Mouse (Mus musculus) skeletal muscle tissue, postnatal 0 days (tissue): ENCODE results near the gene Caml. TPM values are rescaled to one million over a fixed set of nuclear protein-coding genes. Genes with fewer than 3 reads are reported as not detected.

Source experiments
- polyA plus RNA-seq: library from polyadenylated mRNA; unstranded; fragments of >200 nt; fragmentation: Nextera tagmentation; extraction: Ambion mirVana; gene quantifications from 2 replicates; pipeline ENCODE4 v1.2.1, GENCODE M21; 2015

Caml gene
- polyA plus RNA-seq = 31.3 and 33.8 TPM in 2 replicates

DNA sequence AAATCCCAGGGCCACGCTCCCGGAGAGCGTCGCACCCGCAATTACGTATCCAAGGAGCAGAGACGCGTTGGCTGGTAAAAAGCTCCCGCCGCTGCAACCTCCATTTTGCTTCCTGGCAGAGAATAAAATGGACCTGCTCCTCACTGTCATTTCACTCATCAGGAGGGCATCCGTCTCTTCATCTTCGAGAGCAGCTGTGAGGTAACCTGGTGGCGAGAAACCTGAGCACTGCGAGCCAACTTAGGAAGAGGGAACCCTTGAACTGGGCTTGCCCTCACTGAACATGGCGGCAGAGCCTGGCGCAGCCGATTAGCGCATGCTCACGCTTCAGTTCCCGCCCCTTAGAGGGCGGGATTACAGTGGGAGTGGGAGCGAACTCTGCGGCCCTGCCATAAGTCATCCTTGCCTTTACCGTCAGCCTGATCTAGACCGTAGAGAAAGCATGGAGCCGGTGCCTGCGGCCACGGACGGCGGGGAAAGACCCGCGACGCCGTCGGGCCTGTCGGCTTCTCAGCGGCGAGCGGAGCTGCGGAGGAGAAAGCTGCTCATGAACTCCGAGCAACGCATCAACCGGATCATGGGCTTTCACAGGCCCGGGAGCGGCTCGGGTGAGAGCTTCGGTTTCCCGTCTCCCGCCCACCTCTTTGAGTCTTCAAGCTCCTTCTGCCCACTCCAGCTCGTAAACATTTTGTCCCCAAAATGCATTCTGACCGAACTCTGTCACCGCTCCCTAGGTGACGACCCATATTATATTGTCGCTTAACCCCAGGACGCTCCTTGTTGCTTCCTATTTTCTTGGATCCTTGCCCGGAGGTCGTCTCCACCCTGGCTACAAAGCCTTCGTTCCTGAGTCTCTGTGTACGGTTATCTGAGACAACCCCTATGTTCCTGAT, at the start of gene Caml:
Gene Caml (plus strand): TSS at position 357 of the 893 bp plus-strand sequence.

DNA sequence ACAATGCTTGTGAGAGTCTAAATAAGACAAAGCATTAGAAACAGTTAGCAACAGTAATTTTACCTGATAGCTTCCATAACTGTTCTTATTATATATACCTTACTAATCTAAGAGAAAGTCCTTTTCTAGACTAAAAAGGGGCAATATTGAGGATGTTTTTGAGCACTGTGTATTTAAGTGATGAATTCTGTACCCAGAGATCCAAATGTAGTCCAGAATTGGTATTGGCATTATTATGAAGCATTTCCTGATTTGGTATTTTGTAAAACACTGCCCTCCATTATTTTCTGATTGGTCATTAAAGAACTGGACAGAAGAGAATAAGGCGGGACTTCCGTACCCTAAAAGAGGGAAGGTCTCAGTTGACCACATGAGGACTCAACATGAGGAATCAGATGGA, 49.4 kb upstream of the Caml start, which contains the start of gene Tmed9:
Gene Tmed9 (plus strand): TSS at position 301 of the 400 bp plus-strand sequence.

GRCm38 (mm10) chr13:55599566-55600540, 23.0 kb upstream of the Caml start, which contains the start of gene B4galt7:
TSS of gene B4galt7 (plus strand) at chr13:55599896.

DNA sequence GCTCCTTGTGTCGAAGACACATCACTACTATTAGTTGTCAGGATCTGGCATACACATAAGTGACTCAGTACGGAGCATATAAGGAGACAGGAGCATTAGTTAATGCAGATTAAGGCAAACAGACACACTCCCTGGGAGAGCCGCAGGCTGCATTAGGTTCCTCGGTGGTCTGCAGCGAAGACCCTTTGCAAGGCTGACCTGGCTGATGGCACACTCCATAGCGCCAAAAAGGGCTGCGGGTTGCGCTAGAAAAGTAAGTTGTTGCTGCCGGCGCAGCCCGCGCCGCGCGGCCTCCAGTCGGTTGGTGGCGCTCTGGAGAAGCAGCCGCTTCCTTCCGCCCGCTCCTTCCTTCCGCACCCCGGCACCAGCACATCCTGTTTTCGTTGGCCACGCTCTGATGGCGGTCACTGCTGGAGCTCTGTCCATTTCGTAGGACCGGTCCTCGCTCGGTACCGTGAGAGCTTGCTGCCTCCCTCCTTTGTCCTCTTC, 11.9 kb downstream of the Caml start, which contains the start of gene Ddx46:
Gene Ddx46 (plus strand): TSS at position 389 of the 489 bp plus-strand sequence.

Other genes starting within 250 kb of the Caml start
- not detected in 2 replicates for gene Slc34a1, start 224.8 kb upstream of the Caml start, polyA plus RNA-seq
- gene Pfn3, start 207.8 kb upstream of the Caml start, polyA plus RNA-seq = not detected in 2 replicates
- 0.19 and 0.37 TPM in 2 replicates for gene F12, start 196.2 kb upstream of the Caml start, polyA plus RNA-seq
- 13.8 and 15.0 TPM in 2 replicates for gene Grk6, start 177.9 kb upstream of the Caml start, polyA plus RNA-seq
- gene Prr7, start 158.7 kb upstream of the Caml start, polyA plus RNA-seq = 0.16 TPM in 1 of 2 replicates, not detected in the other
- gene Dbn1, start 134.9 kb upstream of the Caml start, polyA plus RNA-seq = 83.3 and 89.8 TPM in 2 replicates
- 624 and 740 TPM in 2 replicates for gene Pdlim7, start 109.3 kb upstream of the Caml start, polyA plus RNA-seq
- 2.0 and 3.4 TPM in 2 replicates for gene Dok3, start 93.7 kb upstream of the Caml start, polyA plus RNA-seq
- gene Ddx41, start 86.3 kb upstream of the Caml start, polyA plus RNA-seq = 17.1 and 18.0 TPM in 2 replicates
- gene Fam193b, start 51.9 kb upstream of the Caml start, polyA plus RNA-seq = 13.9 and 14.0 TPM in 2 replicates
- 88.9 and 110 TPM in 2 replicates for gene Tmed9, start 49.3 kb upstream of the Caml start, polyA plus RNA-seq
- 12.7 and 16.5 TPM in 2 replicates for gene B4galt7, start 23.1 kb upstream of the Caml start, polyA plus RNA-seq
- 13.5 and 14.6 TPM in 2 replicates for gene Ddx46, start 12.0 kb downstream of the Caml start, polyA plus RNA-seq
- gene B230219D22Rik, start 70.1 kb downstream of the Caml start, polyA plus RNA-seq = 23.8 and 26.8 TPM in 2 replicates
- gene Txndc15, start 91.6 kb downstream of the Caml start, polyA plus RNA-seq = 53.0 and 62.4 TPM in 2 replicates
- gene Pcbd2, start 104.4 kb downstream of the Caml start, polyA plus RNA-seq = 31.4 and 44.4 TPM in 2 replicates
- gene Catsper3, start 161.6 kb downstream of the Caml start, polyA plus RNA-seq = 0.13 TPM in 1 of 2 replicates, not detected in the other
- 4.2 and 4.4 TPM in 2 replicates for gene Pitx1, start 213.2 kb downstream of the Caml start, polyA plus RNA-seq